Mouse (Mus musculus): ENCODE measurements around the gene Lgi1.
A peak's percentile ranks its signal among the peaks of the same experiment; 100 is the strongest.

Gene Lgi1

DNA sequence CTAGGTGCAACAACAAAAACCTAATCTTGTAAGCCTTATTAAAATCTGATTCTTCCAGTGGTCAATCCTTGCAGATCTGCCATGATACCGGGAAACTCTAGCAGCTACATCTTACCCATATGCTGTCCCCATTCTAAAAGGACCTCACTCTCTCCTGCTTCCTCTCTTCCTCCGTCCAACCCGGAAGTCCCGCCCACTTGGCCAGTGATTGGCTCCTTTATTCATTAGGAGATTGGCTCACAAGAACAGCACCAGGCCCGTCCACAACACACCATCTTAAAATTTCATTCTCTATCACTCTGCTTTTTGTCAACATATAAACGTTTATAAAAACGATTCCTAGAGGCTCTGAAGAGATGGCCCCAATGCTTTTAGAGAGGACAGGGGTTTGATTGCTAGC is 61.5 kb downstream of the Lgi1 start:
- no peak for DNase-seq (ENCODE audit: extremely low spot score)

DNA sequence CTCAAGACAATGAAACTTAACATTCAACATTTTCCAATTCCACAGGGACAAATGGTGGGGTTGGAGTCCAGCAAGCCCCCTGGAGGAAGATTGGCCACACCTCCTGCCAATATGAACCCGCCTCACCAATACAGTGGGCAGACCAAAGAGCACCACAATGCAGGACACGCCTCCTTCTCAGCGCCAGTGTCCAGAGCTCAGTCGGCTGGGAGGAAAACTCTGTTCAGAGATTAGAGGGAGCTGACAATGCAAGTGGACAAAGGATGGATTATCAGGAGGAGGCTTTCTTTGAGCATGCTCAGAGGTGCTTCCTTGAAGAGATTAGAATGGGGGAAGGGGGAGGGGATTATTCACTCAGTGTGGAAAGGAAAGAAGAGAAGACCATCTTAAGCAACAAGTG is 62.7 kb downstream of the Lgi1 start:
- DNase-seq (ENCODE audit: extremely low spot score): peak; percentile 8

DNA sequence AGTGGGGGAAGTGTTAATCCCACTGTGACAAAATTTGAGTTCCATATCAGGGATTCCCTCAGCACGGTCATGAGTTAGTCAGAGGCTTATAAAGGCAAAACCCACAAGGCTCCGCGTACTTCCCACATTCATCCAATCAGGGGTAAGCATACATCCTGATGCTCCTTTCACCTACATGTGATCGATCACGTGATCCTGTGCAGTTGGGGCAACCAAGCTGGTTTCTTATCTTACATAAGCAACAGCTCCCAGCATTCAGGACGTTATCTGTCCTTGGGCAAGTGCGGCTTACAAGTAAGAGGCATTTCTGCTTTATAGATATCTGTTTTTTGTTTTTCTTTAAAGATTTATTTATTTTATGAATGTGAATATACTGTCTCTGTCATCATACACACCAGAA is 63.7 kb downstream of the Lgi1 start:
- no peak for DNase-seq (ENCODE audit: extremely low spot score)

DNA sequence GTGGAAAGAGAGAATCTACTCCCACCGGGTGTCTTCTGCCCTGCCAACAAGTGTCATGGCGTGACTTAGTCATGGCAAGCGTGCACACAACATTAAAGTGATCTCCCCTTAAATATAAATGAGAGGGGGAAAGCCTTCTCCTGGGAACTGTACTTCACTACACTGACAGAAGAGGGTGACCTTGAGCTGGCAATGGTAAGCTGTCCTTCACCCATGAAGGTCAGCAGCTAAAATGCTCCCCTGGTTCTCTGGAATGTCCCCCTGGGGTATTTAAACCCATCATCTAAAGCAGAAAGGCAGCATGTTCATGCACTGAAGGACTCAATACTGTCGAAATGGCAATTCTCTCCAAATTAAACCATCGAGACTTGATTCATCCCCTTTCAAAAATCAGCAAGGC is 64.9 kb downstream of the Lgi1 start:
- DNase-seq (ENCODE audit: extremely low spot score): no peak

DNA sequence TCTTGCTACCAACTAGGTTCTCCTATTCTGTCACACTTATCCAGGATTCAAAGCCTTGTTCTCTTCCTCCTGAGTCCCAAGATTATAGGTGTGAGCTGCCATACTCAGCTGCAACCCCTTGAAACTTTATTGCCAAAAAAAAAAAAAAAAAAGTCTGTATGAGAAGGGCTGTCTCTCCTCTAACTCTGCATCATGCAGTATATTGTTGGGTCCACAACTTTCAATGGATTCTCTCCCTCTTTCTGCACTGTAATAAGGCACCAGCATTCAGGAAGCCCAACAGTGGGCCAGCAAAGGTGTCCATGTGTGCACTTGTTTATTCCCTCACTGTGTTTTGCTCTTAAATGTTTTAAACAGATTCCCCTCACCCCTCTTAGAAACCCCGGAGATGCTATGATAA is 66.7 kb downstream of the Lgi1 start:
- no peak for DNase-seq (ENCODE audit: extremely low spot score)

DNA sequence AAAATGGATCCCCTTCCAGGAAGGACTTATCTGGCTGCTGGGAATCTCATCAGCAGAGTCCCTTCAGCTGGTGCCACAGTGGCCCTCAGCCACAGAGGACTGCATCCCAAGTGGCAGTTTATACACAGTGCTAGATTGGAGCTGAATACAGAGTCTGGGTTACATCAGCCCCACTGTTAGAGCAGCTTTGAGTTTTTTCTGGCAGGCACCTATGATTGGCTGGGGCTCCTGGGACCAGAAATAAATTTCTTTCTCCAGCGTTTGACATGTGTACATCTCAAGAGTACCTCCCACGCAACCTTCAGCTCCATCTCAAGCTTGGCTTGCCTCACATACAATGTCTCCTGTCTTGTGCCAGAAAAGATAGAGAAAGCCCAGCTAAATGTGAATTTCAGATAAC is 67.9 kb downstream of the Lgi1 start:
- no peak for DNase-seq (ENCODE audit: extremely low spot score)

DNA sequence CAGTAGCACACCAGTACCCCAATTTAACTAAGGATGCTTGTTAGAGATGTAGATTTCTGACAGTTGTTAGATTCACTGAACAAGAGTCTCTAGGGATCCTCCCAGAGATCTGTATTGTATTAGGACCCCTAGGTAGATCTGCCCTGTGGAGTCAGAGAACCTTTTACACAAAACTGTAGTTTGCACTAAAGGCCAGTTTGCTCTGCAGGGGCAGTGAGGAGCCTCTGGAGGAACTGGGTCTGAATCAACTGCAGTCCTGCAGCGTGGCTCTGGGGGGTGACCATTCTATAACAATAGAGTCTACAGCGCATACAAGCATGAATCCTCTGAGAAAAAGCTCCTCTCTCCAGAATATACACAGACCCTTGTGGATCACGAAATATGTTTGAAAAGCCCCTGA is 68.5 kb downstream of the Lgi1 start:
- DNase-seq (ENCODE audit: extremely low spot score): no peak

DNA sequence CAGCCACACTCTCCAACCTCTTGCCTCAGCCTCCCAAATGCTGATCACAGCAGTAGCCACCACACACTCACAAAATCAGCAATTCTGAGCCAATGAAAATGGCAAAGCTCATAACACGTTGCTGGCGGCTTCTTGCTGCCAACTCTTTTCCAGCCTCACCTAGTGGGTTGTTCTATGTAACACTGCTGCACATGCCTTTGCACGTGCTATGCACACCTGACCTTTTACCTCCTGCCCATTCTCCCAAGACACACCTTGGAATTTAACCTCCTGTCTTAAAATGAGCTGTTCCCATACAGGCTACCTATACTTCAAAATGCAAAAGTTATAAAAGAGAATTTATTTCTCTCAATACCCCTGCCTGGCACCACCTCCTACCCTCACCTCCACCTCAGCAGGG is 72.2 kb downstream of the Lgi1 start:
- DNase-seq (ENCODE audit: extremely low spot score): no peak

DNA sequence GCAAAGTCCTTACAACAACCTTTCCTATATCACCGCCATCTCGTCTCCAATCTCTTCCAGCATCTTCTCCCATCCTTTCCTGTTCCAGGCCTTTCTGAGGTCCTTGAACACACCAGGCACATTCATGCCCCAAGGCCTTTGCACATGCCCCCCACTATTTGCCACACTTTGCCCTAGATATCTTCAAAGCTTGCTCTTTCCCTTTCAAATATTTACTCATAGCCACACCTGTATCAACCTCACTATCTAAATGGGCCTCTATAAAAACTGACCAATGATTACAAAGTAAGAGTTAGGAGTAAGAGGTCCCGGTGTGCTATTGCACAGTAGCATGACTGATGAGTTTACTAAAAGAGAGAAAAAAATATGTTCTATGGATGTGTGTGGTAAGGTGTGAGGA is 73.0 kb downstream of the Lgi1 start:
- no peak for DNase-seq (ENCODE audit: extremely low spot score)

DNA sequence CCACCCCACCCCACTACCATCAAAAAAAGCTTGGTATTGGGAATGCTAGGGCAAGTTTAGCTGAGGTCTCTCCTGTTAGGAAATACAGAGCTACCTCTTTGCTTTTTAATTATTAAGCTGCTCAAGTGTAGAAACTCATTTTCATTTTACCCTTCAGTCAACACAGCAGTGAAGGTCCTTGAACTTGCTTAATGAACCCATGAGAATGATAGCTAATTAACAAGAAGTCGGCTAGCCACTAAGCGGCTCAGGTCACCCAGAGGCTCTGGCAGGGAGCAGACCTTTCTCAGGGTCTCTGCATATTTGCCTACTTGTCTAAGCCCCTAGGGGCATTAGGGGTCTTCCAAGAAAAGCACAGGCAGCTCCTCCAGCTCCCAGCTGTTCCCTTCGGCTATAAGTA is 75.4 kb downstream of the Lgi1 start:
- no peak for DNase-seq (ENCODE audit: extremely low spot score)

DNA sequence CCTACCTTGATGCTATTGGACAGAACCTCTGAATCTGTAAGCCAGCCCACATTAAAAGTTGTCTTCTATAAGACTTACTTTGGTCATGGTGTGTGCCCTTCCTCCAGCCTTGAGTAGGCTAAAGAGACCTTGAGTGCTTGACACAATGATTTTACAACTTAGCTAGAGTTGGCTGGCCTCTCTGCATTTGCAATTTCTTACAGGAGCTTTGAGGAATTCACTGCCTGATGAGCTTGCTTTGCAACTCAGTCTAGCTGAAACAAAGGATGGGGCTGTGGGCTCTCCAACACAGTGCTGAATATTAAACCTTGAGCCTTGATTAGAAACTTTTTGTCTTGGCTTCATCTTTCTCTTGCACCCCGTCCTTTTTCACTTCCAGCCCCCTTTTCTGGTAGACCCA is 78.9 kb downstream of the Lgi1 start:
- no peak for DNase-seq (ENCODE audit: extremely low spot score)

DNA sequence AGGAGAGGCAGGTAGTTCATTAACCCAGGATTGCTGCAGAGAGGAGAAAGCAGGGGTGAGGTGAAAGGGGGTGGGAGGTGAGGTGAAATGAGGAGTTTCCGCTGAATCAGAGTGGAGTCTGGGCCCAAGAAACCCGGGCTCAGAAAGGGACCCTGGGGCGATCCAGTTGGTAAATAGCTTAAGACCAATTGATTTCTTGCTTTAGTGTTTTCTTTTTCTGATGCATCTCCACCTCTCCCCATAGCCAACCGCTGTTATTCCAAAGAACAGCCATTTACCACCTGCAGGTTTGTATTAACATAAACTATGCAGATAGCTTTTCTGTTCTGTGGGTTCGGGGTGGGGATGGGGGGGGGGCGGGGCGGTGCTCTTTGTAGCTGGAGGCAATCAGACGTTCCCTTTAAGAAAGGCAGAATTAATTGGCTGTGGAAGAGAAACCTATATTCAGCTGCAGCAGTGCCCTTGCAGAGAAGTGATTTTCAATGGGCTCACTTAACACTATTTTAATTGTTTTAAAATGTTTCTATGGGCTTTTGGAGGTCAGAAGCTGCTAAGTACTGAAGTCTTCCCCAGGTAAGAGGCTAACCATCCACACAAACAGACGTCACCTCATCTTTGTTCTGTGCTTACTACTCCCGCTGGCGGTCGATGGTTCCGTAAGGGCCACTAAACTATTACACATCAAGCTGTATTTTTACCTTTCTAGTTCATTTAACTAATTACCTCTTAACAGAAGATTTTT is 84.1 kb downstream of the Lgi1 start:
- DNase-seq (ENCODE audit: extremely low spot score): no peak

DNA sequence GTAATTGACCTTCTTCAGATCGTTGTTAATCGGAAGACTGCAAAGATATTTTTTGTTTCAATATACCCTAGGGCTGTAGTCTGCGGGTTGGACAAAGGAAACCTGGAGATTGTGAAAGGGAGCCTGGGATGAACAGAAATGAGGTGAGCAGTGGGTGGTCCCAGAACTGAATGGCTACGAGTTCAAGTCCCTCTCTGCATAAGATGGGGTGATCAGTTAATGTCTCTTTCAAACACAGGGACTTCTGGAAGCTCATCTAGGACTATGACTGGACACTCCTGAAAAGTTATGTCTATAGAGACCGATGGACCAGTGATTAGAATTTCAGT is 84.6 kb downstream of the Lgi1 start:
- DNase-seq (ENCODE audit: extremely low spot score): no peak

DNA sequence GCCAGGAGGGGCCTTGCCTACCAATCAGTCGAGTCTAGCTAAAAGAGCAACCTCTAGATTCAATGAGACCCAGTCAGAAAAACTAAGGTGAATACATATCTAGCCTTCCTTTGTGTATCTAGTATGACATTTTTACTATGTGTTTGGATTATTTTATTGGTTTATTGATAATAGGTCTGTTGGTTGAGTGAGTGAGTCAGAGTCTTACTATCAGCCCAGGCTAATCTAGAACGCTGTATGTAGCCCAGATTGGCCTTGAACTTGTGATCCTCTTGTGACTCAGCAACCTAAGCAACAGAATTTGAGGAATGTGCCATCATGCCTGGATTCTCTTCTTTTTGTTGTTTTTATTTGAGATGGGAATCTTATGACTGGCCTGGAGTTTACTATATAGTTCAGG is 86.9 kb downstream of the Lgi1 start:
- DNase-seq (ENCODE audit: extremely low spot score): no peak

DNA sequence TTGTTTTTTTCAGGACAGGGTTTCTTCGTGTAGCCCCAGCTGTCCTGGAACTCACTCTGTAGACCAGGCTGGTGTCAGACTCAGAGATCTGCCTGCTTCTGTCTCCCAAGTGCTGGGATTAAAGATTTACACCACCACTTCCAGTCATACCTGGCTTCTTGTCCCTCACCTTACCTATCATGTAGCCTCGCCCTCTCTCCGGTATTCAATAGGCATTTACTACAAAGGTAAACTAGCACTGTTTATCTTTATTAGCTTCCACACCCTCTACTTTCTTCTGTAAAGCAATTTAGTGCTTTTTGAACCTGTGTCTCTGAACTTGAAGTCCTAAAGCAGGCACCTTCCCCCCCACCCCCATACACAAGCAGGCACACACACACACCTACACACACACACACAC is 87.4 kb downstream of the Lgi1 start:
- no peak for DNase-seq (ENCODE audit: extremely low spot score)

DNA sequence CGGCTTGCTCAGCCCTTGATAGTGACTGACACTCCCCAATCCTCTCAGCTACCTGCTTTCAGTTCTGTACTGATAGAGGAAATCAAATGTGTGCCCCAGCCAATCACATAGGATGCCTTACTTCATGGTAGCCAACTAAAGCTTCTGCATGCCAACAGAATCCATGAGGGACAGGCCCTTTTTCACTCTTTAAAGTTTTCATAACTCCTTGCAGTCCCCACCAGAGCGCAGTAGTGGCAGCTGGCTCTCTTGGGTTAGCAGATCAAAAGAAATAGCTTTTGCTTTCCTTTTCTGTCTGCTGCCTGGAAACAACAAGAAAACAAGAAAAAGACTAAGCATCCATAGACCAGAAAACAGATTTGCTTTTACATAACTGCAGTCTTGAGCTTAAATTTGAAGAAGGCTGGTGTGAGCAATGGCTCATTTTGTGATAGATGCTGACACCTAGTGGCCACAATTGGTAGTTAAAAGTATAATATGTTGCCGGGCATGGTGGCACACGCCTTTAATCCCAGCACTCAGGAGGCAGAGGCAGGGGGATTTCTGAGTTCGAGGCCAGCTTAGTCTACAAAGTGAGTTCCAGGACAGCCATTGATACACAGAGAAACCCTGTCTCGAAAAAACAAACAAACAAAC is 88.3 kb downstream of the Lgi1 start:
- peak; percentile 70 for DNase-seq (ENCODE audit: extremely low spot score)

DNA sequence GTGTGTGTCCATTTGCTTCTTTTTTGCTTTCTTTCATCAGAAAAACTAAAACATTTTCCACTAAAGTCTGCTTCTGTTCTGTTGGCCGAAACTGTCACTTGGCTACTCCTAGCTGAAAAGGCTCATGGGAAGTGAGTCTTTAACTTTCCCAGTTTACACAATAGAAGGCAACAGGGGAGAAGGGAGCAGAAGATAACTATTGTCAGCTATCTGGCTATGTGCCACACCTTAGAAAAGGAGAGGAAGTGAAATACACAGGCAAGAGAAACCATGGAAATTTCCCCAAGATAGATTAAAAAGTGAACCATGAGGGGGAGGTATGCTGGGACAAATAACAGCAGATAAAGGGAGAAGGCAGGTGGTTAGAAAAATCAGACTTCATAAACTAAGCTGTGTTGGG is 89.9 kb downstream of the Lgi1 start:
- DNase-seq (ENCODE audit: extremely low spot score): no peak

DNA sequence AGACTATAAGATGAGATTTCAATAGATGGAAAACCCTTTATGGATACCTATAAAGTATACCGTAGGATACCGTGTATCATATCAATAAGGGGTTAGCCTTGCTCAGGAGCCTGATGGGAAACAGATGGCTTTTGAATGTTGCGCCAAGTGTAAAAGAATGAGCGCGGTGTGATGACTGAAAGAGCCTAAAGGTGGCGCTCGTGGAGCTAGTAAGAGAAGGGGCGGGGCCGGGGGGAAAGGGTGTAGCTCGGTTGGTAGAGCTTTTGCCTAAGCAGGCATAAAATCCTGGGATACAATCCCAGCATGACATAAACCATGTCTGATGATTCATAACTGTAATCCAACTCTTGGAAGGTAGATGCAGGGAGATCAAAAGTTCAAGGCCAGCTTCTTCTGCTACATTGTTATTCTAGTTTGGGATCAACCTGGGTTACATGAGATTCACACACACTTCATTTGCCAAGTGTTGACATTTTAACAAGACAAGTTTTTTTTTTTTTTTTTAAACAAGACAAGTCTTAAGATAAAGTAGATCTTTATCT is 90.6 kb downstream of the Lgi1 start:
- no peak for DNase-seq (ENCODE audit: extremely low spot score)

DNA sequence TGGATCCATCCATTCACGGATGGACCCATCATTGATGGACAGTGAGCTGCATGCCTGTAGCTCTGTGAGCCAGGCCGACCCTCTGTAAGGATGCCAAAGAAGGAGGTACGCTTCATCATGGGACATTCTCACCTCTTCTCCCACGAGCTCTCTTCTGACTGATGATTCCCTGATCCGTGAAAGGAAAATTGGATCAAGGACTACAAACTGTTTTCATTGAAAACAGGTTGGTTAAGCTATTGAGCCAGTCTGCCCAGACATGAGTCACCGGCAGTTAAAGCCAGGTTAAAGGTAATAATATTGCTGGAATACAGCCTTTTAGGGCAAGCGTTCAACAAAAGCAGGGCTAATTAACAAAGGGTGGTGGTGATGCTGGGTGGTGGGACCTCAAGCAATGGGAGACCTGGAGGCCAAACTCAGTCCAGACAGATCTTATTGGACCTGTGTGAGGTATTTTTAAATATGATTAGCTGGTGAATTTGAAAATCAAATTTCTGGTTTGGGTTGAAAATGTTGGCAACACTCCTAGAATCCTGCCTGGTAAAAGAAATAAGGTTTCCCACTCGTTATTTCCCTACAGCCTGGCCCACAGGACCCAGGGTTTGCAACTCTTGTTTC is 92.0 kb downstream of the Lgi1 start:
- no peak for DNase-seq (ENCODE audit: extremely low spot score)

DNA sequence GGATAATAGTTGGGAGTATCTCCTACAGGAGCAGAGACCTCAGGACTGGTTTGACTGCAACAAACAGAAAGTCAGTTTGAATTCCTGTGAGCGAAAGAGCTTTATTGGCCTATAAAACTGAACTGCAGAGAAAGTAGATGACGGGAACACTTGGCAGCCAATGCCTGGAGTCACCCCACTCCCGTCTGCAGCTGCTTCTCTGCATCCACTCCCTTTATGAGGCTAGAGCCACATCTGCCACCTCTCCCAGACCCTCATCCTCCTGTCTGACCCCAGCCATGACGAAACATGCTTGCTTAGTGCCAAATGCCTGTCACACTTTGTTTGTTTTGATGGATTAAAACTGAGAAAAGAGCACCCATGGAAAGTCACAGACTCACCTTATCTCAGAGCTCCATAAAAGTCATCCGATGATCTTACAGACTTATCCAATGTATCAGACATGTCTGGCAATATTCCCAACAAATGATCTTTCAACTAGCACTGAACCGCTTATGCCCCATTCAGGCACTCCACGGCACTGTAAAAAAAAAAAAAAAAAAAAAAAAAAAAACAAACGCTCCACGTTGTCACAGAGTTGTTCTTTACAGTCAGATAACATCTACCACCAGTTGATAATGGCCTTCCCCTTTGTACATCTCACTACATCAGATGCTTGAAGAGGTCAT is 93.8 kb downstream of the Lgi1 start:
- no peak for DNase-seq (ENCODE audit: extremely low spot score)

DNA sequence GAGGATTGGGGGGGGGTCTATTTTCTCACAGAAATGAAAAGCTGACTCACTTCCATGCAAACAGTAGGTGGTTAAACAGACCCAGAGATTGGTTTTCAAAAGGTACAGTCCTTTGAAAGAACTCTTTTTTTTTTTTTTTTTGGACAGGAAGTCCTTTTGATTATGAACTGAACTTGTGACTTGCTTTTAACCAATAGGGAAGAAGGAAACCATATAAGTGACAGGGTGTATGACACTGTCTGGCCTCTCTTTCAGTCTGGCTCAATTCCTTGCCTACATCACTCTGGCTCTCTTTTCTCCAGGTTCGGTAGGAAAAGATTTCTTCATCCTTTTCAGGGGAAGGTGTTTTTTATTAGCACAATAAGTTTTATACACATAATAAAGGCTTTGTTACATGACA is 95.0 kb downstream of the Lgi1 start:
- DNase-seq (ENCODE audit: extremely low spot score): no peak

Measured in embryo, embryonic 9.5 days (tissue).